Mouse (Mus musculus) layer of hippocampus, postnatal 25 days (tissue): ENCODE results near the gene Slc26a1. TPM values are rescaled to one million over a fixed set of nuclear protein-coding genes. Genes with fewer than 3 reads are reported as not detected.
A peak's percentile ranks its signal among the peaks of the same experiment; 100 is the strongest.

Experiments
- DNase-seq, 2 experiments: peaks; one replicate each; pipeline ENCODE4 v3.0.0; 2022; ENCODE audit warnings: mixed read lengths in 2 of 2, low spot score in 1 of 2; ENCODE audit errors: extremely low spot score in 1 of 2
- total RNA-seq, 2 experiments: library from RNA; stranded (reverse); gene quantifications; 2 replicates each; pipeline ENCODE4 v1.2.3; 2021

The Slc26a1 gene
- 1 to 10 TPM; 1.2 to 1.6 TPM for total RNA-seq

DNA sequence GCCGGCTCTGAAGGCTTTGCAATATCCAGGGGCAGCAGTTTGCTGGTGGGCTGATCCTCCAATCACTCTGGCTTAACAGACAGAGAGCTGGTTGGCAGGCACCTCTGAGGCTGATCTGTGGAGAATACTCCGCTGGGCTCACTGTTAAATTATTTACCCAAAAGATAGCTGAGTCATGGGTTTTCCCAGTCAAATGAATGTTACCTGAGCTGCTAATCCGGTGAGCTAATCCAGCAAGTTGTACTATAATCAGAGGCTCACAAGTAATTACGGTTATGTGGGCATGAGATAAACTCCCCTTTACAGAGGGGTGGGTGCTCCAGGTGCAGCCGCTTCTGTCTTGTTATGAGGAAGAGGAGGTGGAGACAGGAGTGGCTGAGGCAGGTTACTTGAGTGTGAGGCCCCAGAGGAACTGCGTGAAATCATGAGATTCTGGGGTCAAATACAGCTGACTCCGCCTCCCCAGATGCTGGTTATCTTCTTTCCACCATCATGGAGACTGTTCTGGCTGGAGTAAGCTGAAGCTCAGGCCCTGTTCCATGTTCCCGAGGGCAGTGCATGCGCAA lies at the start of gene Slc26a1:
Slc26a1 (minus strand) TSS at position 319 of the 566 bp plus-strand sequence.
- DNase-seq = no peak

DNA sequence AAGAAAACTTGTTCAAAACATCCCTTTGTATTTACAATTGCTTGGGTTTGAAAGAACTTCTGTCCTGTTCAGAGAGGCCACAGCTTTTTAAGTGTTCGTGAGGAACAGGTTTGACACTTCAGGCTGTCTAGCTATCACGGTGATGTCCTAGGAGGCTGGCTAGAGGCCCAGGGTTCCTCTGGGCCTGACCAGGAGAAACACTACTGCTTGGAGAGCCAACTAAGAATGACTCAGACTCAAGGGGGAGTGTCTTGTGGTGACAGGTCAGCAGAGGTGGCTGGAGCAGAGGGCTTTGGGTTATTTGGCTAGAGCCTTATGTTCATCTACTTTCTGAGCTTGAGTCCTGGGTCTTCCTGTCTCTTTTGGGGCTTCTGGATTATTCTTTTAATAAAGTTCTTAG lies 48.6 kb upstream of the Slc26a1 start:
- no peak for DNase-seq

DNA sequence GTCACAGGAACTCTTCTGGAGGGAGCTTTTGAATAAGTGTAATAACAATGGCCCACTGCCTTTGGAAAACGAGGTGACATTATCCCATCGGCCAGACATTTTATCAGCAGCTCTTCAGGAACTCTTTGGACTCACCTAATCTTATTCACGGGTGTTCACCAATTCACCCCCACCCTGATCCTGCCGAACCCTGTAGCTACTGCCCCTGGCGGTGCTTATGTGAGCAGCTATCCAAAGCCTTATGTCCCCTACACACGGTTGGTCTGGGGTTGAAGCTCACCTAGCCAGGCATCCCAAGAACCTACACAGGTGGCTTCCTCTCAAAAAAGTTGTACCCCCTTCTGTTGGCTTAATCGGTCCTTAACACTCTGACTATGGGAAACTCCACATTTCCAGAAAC lies 44.4 kb upstream of the Slc26a1 start:
- DNase-seq = no peak

DNA sequence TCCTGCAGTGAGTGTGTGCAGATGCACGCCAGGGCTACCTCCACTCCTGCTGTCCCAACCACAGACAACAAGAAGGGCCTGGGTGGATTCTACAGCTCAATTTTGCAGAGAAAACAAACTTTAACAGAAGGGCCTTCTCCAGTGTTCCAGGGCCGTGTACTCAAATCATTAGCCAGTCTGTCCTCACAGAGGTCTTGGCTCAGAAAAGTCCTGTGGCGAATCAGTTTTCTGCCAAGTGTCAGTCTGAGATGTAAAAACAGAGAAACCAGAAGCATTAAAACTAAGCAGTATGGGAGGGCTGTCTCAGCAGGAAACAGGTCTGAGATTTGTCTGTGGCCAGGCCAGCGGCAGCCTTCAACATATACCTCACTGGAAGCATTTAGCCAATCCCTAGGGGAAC lies 42.7 kb upstream of the Slc26a1 start:
- no peak for DNase-seq

DNA sequence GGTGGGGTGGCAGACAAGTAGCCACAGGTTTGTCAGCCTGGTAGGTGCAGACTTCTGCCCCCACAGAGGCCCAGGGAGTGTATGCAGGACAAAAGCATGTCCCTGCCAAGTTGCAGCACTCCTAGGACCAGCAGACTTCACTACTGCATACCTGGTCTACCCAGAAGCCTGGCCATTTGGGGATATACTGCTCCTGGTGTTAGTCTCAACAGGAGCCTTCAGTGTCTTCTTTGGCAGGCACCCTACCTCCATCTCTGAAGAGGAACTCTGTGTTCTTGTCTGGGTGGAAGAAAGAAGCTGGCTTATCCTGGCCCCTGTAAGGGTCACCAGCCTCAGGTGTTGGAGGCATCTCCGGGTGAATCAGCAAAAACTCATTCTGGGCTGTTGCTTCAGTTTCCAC lies 40.6 kb upstream of the Slc26a1 start:
- no peak for DNase-seq

DNA sequence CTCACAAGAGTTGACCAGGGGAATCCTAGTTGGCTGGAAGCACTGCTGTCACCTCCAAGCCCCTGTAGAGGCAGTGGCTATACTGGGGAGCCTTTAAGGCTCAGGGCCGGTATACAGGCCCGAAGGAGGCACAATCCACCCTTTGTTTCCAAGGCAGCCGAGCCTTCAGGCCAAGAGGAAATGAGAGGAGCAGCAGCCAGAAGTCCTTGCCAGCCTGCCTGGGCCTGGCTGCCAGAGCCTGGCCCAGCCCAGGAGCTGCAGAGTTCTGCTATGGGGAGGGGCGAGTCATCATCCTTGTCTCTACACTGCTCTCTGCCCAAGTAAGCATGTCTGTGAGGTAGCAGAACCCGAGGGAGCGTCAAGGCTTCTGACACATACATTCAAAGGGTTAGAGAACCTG lies 38.8 kb upstream of the Slc26a1 start:
- DNase-seq = peak in 1 of 2 experiments; percentile 20

DNA sequence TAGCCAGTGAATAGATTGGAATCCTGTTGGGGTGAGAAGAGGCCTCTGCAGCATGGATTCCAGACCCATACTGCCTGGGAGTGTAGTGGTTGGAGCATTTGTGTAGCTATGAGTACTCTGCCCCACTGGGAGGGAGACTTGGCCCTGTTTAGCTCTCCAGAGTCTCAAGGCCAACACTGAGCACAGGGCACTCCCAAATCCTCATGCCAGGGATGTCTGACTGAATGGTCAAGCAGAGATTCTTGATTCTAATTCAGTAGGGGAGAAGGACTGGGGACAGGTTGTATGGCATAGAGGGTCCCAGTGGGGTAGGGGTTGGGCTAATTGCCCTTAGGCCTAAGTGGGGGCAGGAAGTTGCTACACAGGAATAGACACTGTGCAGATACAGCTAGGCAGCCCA lies 38.3 kb upstream of the Slc26a1 start:
- DNase-seq = no peak

DNA sequence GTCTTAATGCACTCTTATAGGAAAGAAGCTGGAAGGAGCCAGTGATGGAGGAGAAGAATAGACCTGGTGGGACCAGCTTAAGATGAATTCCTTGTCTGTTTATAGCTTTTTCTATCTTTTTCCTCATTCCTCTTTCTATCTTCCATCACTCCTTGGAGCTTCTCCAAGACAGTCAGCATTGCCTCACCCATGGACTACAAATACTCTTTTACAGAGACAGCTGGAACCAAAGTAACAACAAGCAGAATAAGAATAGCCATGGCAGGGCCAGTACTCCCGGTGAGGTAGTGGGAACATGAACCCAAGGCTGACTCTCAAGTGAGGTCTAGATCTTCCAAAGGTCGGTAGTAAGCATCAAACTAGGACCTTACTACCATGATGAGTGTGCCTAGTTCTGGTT lies 37.7 kb upstream of the Slc26a1 start:
- DNase-seq = no peak

DNA sequence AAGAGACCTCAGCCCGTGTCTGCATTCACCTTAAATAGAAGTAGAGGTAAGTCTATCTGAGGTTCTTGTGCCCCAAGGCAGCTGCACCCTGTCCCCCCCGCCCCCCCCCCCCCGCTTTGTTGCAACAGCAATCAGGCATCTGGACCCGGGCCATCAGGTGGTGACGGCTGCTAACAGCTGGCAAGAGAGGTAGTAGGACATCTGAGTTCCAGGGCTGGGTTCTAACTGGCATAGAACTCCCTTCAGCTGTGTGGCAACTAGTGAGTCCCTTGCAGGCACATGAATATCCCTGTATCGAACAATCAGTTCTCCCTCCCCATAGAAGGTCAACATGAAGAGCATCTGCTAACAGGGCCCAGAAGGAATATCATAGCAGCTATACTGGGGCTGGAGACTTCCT lies 36.6 kb upstream of the Slc26a1 start:
- DNase-seq = no peak

DNA sequence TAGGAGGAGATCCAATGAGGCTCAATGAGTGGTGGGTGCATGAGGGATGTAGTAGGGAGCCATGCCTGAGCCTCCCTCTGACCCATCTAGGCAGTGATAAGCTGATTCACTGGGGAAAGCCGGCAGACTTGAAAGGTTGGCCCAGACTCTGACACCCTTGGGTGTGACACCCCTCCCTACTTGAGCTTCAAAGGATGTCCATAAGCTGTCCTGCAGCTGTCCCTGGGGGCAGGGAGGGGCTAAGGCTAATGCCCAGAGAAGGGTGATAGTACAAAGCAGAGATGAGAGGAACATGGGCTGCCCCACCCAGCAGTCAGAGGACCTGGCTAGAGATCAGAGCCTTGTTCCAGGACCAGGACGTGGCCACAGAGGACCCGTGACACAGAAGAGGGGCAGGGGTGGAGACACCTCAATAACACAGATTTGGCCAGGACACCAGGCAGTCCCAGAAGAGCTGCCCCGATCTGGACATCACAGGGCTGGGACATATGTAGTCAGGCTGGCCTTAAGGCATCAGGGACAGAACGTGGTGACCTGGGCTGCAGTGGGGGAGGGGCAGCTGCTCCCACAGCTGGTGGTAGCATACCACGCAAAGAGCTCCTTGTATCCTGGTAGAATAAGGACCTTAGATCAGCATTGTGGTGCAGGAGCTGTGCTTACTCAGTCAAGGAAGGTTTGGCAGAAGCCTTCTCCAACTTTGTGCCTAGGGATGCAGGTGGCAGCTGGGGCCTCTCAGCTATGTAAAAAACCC lies 33.8 kb upstream of the Slc26a1 start:
- no peak for DNase-seq

DNA sequence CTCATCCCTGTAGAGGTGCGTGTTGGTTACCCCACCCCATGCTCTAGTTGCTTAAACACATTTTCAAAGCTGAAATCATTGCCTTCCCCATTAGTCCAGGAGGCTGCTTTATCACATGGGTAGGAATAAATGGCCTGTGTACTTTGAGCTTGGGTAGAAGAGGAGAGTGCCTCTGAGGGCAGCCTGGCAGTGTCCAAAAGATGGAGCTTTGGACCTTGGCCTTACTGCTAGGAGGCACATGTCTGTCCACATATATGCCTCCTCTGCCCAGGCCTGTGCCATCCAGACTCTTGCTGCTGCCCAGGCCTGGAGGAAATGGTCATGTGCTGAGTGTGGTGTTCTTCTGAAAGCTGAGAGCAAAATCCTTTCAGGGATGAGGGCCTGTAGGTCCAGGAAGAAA lies 33.0 kb upstream of the Slc26a1 start:
- DNase-seq = no peak

DNA sequence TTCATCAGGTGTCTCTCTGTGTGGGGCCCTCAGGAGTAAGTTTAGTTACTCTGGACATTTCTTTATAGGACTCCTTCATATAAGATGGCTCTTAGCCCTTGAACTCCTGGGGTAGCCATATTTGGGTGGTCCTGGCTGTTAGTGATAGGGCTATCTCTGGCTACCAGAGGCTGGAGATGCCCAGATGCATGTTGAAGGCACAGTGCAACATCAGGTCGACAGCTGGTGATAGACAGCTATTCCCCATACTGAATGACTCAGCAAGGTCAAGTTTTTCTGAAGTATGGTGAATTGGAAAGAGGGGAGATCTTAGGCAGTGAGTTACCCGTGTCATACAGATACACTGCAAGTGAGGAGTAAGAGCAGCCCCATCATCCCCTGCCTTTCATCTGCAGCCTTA lies 32.4 kb upstream of the Slc26a1 start:
- no peak for DNase-seq

DNA sequence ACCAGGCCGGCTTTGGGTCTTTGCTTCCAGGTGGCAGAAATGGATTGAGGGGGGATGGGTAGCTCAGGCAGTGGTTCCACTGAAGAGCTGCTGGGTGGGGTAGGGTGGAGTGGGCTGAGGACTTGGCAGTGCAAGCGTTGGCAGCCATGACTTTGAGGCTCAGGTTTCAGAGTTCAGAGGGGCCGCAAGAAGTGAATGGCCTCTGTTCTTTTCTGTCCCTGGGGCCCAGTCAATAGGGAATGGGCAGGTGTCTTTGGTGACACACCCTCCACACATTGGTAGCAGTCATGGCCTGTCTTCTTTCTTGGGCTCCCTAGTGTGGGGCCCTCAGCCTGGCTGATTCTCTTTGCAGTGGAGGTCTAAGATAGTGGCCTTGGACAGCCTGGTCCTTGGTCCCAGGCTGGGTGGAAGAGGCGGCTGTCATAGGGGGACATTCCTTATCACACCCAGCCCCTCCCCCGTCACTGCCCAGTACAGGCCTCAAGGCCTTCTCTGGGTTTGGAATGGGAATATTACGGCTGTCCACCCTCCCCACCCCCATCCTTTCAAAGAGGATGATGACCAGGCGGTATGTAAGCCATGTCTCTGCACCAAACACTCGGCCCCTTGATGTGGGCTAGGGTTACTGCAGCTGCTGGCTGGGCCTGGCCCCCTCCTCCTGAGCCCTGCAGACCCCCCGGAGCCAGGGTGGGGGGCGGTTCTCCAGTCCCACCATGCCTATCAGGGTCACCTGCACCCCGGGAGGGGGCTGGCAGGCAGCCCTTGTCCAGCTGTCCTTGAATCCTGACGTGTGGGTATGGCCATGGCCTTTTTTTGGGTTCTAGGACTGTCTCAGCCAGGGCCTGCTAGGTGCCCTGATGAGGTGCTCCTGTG lies 28.6 kb upstream of the Slc26a1 start:
- DNase-seq = no peak

DNA sequence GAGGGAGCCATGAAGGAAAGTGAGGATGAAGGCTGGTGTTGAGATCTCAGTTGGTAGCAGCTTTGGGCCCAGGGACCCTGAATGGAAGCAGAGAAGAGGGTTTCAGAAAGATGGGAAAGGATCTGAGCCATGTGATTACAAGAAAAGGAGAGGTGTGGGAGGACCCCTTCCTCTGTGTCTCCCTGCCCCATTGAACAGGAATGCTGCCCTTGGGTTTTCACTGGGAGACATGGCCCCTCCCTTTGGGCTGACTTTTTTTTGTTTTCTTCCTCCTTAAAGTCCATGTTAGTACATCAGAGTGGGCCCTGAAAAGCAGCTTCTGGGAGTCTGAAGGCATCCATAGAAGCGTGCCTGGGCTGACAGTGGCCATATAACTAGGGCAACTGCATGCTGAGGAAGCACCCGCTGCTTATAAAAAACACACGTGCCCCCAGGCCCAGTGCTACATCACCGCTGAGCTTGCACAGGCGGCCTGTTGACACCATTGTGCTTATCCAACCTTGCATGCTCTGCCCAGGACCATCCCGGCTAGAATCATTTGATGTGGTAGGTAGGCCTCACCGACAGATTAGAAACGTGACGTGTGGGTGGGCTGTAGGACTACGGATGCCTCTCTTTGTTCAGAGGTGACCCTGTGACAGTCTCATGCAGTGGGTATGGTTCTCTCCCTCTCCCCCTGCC lies 26.1 kb upstream of the Slc26a1 start:
- no peak for DNase-seq

DNA sequence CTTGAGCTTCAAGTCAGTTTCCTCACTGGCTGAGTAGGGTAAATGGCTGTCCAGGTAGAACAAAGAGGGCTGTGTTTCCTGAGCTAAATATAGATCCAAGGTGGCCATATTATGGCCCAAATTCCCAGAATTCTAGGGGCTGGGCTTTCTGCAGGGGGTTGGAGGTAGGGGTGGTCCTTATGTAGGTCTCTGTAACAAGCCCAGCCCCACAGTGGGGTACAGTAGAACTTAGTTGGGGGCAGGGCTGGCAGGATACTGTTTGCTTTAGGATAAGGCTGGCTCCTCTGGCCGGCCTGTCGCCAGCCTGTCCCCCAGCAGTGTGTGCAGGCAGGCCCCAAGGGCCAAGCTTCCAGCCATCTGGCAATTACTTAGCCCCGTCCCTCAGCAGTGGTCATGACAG lies 25.0 kb upstream of the Slc26a1 start:
- DNase-seq = no peak

DNA sequence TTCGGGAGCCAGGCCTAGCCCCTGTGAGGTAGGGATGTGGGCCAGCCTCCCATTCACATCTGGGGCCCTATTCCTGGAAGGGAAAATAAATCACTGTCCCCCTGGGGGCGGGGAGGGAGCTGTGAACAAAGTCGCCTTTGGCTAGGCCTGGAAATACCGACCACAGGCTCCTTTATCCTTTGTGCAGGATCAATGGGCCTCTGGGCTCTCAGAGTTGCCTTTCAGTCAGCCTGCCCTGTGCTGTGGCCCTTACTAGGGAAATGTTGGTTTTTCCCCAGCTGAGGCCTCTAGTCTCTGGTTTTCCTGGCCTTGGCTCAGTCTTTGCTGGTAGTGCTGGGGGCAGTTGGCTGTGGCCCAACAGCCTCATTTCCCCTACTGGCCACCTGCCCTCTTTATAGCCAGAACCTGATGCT lies 22.0 kb upstream of the Slc26a1 start:
- DNase-seq = peak in 1 of 2 experiments; percentile 38

DNA sequence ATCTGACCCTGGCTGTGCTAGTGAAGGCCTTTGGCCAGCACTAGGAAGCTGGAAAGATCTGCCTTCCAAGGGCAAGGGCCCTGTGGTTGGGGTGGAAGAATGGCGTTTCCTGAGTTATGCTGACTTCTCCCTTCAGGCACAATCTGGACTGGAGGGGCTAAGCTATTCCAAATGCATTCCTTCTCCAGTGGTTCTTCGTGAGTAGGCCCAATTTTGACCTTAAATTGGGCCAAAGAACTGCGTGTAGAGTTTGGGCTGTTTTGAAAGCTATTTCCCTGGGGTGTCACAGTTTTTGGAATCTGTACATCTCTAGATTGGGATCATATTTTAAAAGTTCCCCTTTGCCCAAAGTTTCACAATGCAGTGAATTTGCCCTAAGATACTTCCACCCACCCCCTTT lies 21.2 kb upstream of the Slc26a1 start:
- DNase-seq = no peak

DNA sequence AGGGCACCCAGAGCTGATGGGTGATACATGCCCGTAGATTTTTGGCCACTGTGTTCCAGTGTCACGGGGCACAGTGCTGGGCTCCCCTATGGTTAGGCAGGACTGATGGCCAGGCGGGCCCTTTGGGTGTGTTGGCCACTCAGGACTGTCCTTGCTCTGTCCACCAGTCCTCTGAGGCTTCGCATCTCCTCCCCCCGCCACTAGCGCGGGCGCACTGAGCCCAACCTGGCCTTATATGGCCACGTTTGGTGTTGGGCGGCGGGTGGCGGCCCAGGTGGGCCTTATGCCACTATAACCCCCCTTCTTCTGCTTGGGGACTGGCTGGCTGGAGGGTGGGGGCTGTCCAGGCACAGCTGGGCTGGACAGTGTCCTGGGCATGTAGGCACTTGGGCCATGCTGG lies 20.5 kb upstream of the Slc26a1 start:
- no peak for DNase-seq

DNA sequence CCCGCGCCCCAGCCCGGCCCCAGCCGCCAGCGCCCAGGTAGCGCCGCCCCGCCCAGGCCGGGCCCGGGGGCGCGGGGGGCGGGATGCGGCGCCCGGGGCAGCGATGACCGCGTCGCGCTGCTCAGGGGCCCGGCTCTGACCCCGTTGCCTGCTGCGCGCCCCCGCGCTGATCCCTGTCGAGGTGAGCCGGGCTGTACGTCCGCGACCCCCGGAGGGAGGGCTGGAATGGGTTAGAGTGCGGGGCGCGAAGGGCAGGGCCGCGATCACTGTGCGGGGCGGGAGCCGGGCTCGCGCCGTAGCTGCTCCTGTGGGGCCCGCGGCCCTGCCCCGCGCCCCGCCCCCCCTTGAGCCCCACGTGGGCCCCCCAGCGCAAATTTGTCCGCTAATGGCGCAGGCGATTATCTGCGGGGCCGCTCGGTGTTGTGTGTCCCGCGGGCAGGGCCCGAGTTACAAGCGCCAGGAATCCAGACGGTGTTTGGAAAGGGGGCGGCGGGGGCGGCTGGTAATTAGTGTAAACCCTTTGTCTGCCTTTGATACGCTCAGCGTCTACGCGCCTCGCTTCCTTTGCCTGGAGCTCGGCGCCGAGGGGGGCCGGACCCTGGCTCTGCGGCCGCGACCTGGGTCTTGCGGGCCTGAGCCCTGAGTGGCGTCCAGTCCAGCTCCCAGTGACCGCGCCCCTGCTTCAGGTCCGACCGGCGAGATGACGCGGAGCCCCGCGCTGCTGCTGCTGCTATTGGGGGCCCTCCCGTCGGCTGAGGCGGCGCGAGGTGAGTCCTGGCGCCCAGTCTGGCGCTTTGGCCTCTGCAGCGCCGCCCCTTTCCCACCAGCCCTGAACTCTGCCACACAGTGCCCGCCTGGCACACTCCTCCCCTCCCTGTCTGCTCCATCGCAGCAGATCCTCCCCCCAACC lies 19.2 kb upstream of the Slc26a1 start:
- peak in 1 of 2 experiments; percentile 56 for DNase-seq

DNA sequence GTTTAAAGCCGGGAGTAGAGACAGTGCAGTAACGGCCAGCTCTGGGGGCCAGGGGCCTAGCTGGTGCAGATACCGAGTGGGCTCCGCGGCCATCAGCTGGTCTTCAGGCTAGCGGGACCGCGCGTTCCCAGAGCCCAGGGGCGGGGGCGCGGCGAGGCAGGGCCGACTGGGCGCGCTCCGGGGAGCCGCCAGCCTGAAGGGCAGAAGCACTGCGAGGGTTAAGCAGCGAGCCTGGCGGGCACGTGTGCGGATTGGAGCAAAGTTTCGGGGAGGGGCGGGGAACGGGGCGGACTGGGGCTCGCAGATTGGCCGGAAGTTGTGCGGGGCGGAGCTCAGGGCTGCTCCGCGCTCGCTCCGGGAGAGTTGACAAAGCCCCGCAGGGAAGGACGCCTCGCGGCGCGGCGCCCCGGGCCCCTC lies 18.5 kb upstream of the Slc26a1 start:
- DNase-seq = peak in 1 of 2 experiments; percentile 60
